Mouse (Mus musculus): ENCODE data around the gene 4930402F06Rik. TPM values are rescaled to one million over a fixed set of nuclear protein-coding genes. Genes with fewer than 3 reads are reported as not detected.

Gene 4930402F06Rik
- polyA plus RNA-seq, 2 experiments = not detected

DNA sequence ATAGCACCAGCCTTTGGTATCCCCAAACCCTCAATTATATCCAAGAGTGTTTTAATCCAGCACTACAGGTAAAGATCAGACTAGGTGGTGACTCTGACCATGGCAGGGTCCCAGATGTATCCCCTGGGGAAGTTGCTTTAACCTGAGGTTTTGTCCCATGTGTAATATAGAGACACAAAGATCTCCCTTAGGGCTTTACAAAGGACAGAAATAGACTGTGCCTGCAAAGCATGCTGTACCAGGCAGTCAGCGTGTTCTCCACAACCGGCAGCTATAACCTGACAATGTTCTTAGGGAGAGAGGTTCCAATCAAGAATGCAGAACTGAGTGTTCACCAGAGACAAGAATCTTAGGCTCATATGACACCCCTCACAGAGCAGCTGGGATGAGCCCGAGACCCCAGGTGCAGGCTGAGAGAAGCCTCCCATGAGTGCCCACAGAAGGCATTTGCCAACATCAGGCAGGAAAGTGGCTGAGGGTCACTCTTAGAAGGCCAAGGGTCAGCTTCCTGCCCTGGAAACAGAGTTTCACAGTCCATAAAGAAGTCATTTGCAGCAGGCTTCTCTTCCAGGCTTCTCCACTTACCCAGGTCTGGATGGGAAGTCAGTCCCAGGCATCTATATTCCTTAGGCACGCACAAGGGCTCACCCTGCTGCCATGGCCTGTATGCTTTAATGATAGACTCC is 31.8 kb upstream of the 4930402F06Rik start:
- no peak overlapping the region for H3K27ac ChIP-seq
- 78% methylated on average over 4 of the region's 4 CpGs for WGBS (ENCODE audit: insufficient replicate concordance)
- H3K4me1 ChIP-seq (replicated peaks; ENCODE audit: control insufficient read depth in 2 of 2, insufficient read depth in 2 of 2, low read length in 1 of 2) = peaks cover 0 to 14% of the 10 kb centered on the region in 2 experiments; a peak in 2 of 4 replicates
- TF ChIP-seq EP300 (IDR thresholded peaks at IDR 0.05; ENCODE audit: low read depth) (no peak), CTCF (IDR thresholded peaks at IDR 0.05; ENCODE audit: low read depth) (no peak)
- H3K36me3 ChIP-seq (replicated peaks; ENCODE audit: control insufficient read depth, insufficient read depth, low read depth) = no peaks in the 10 kb centered on the region
- H3K4me2 ChIP-seq (ENCODE audit: low read depth) = no peak overlapping the region
- no peak overlapping the region for H3K9ac ChIP-seq (replicated peaks)
- ATAC-seq (ENCODE audit: insufficient read depth) = no peak
- DNase-seq (ENCODE audit: low read depth in 3 of 3, low spot score in 3 of 3) = no peak
- no peaks in the 10 kb centered on the region for H3K9me3 ChIP-seq (ENCODE audit: control insufficient read depth, low read length)
- H3K27me3 ChIP-seq (ENCODE audit: control insufficient read depth, insufficient read depth, low read length) = no peaks in the 10 kb centered on the region
- H3K4me3 ChIP-seq (ENCODE audit: insufficient read depth in 1 of 2, low read depth in 2 of 2, low read length in 2 of 2) = no peak overlapping the region

DNA sequence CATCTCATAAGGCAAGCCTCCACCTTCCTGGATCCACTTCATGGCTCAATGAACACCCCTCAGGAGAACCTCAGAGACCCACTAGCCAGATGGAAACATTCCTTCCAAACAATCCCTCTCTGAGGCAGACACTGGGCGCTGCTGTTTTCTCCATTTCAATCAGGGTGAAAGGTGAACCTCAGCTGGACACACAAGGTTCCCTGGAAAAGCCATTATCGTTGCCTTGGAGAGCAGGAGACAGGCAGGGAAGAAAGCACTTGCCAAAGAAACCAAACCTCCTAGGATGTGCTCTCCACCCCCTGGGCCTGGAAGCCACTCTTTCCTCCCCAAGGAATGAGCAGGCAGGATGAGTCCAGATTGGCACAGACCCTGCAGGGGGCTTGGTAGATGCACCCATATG is 30.6 kb upstream of the 4930402F06Rik start:
- H3K36me3 ChIP-seq (replicated peaks; ENCODE audit: control insufficient read depth, insufficient read depth, low read depth) = peaks cover 2% of the 10 kb centered on the region
- ATAC-seq (ENCODE audit: insufficient read depth) (no peak), DNase-seq (ENCODE audit: low read depth in 3 of 3, low spot score in 3 of 3) (no peak)
- no peak overlapping the region for H3K9ac ChIP-seq (replicated peaks)
- peaks cover 0 to 7% of the 10 kb centered on the region in 2 experiments; a peak in 1 of 4 replicates for H3K4me1 ChIP-seq (replicated peaks; ENCODE audit: control insufficient read depth in 2 of 2, insufficient read depth in 2 of 2, low read length in 1 of 2)
- 64% methylated on average over 2 of the region's 2 CpGs for WGBS (ENCODE audit: insufficient replicate concordance)
- no peaks in the 10 kb centered on the region for H3K27me3 ChIP-seq (ENCODE audit: control insufficient read depth, insufficient read depth, low read length)
- H3K27ac ChIP-seq = no peak overlapping the region
- TF ChIP-seq CTCF (IDR thresholded peaks at IDR 0.05; ENCODE audit: low read depth) (no peak), EP300 (IDR thresholded peaks at IDR 0.05; ENCODE audit: low read depth) (no peak)
- H3K9me3 ChIP-seq (ENCODE audit: control insufficient read depth, low read length) = no peaks in the 10 kb centered on the region
- no peak overlapping the region for H3K4me2 ChIP-seq (ENCODE audit: low read depth)
- no peak overlapping the region for H3K4me3 ChIP-seq (ENCODE audit: insufficient read depth in 1 of 2, low read depth in 2 of 2, low read length in 2 of 2)

GRCm38 (mm10) chr2:35423711-35424339 is 26.9 kb upstream of the 4930402F06Rik start:
- H3K9me3 ChIP-seq (ENCODE audit: control insufficient read depth, low read length) = no peaks in the 10 kb centered on the region
- WGBS (ENCODE audit: insufficient replicate concordance) = 79% methylated on average over 1 of the region's 1 CpGs
- peaks cover 29 to 30% of the 10 kb centered on the region in 2 experiments for H3K4me1 ChIP-seq (replicated peaks; ENCODE audit: control insufficient read depth in 2 of 2, insufficient read depth in 2 of 2, low read length in 1 of 2)
- ATAC-seq (ENCODE audit: insufficient read depth) (no peak), DNase-seq (ENCODE audit: low read depth in 3 of 3, low spot score in 3 of 3) (no peak)
- peaks cover 12% of the 10 kb centered on the region for H3K36me3 ChIP-seq (replicated peaks; ENCODE audit: control insufficient read depth, insufficient read depth, low read depth)
- H3K27ac ChIP-seq = no peak overlapping the region
- no peak overlapping the region for H3K4me2 ChIP-seq (ENCODE audit: low read depth)
- no peak overlapping the region for H3K9ac ChIP-seq (replicated peaks)
- no peak overlapping the region for H3K4me3 ChIP-seq (ENCODE audit: insufficient read depth in 1 of 2, low read depth in 2 of 2, low read length in 2 of 2)
- H3K27me3 ChIP-seq (ENCODE audit: control insufficient read depth, insufficient read depth, low read length) = no peaks in the 10 kb centered on the region
- no peak for TF ChIP-seq CTCF (IDR thresholded peaks at IDR 0.05; ENCODE audit: low read depth)
- TF ChIP-seq EP300 (IDR thresholded peaks at IDR 0.05; ENCODE audit: low read depth) = no peak

DNA sequence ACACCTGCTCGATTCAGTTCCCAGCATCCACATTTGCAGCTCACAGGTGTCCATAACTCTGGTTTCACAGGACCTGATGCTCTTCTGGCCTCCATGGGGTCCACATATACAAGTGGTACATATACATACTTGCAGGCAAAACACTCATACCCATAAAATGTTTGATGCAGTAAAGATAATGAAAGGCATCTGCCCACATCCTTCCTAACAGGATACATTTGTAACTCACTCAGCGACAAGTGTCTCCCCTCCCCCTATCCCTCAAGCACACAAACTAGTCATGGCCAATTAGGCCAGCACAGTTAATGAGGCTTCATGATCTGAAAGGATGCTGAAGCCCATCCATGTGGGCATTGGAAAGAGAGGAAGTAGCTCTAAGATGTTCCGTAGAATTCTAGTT is 25.4 kb upstream of the 4930402F06Rik start:
- no peaks in the 10 kb centered on the region for H3K9me3 ChIP-seq (ENCODE audit: control insufficient read depth, low read length)
- H3K9ac ChIP-seq (replicated peaks) = no peak overlapping the region
- no peak overlapping the region for H3K4me3 ChIP-seq (ENCODE audit: insufficient read depth in 1 of 2, low read depth in 2 of 2, low read length in 2 of 2)
- peaks cover 13% of the 10 kb centered on the region for H3K36me3 ChIP-seq (replicated peaks; ENCODE audit: control insufficient read depth, insufficient read depth, low read depth)
- H3K4me2 ChIP-seq (ENCODE audit: low read depth) = no peak overlapping the region
- ATAC-seq (ENCODE audit: insufficient read depth) (no peak), DNase-seq (ENCODE audit: low read depth in 3 of 3, low spot score in 3 of 3) (no peak)
- H3K4me1 ChIP-seq (replicated peaks; ENCODE audit: control insufficient read depth in 2 of 2, insufficient read depth in 2 of 2, low read length in 1 of 2) = peaks cover 38 to 39% of the 10 kb centered on the region in 2 experiments
- TF ChIP-seq EP300 (IDR thresholded peaks at IDR 0.05; ENCODE audit: low read depth) (no peak), CTCF (IDR thresholded peaks at IDR 0.05; ENCODE audit: low read depth) (no peak)
- WGBS (ENCODE audit: insufficient replicate concordance) = 68% methylated on average over 3 of the region's 3 CpGs
- no peaks in the 10 kb centered on the region for H3K27me3 ChIP-seq (ENCODE audit: control insufficient read depth, insufficient read depth, low read length)
- no peak overlapping the region for H3K27ac ChIP-seq

DNA sequence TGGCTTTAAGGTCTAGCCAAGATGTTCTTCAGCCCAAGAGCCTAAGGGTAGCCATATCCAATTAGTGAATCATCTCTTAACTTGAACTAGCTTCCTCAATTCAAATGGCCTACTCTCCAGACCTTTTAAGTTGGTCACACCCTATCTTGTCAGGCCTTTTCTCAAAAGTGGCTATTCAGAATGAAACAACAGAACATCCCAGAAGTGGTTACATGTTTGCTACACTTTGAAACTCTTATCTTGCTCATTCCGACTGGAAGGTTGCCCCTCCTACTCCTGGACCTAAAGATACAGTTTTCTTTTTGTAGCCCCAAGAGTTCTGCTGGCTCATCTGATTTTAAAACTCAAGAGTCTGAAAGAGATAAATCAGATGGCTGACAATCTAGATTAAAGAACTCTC is 23.7 kb upstream of the 4930402F06Rik start:
- peaks cover 43 to 47% of the 10 kb centered on the region in 2 experiments for H3K4me1 ChIP-seq (replicated peaks; ENCODE audit: control insufficient read depth in 2 of 2, insufficient read depth in 2 of 2, low read length in 1 of 2)
- DNase-seq (ENCODE audit: low read depth in 3 of 3, low spot score in 3 of 3) = peak; percentile 63 to 76 (median 68)
- H3K9ac ChIP-seq (replicated peaks) = 0 out of 2 replicates have a peak overlapping the region, but pooled peaks have one; percentile 2
- peak; percentile 60; the same call in 1 of the 2 replicates for ATAC-seq (ENCODE audit: insufficient read depth)
- H3K9me3 ChIP-seq (ENCODE audit: control insufficient read depth, low read length) = no peaks in the 10 kb centered on the region
- H3K4me3 ChIP-seq (ENCODE audit: insufficient read depth in 1 of 2, low read depth in 2 of 2, low read length in 2 of 2) = no peak overlapping the region
- 23% methylated on average over 1 of the region's 1 CpGs for WGBS (ENCODE audit: insufficient replicate concordance)
- H3K27me3 ChIP-seq (ENCODE audit: control insufficient read depth, insufficient read depth, low read length) = no peaks in the 10 kb centered on the region
- no peak for TF ChIP-seq CTCF (IDR thresholded peaks at IDR 0.05; ENCODE audit: low read depth)
- peak; percentile 80 for TF ChIP-seq EP300 (IDR thresholded peaks at IDR 0.05; ENCODE audit: low read depth)
- peak overlapping the region; percentile 24 for H3K4me2 ChIP-seq (ENCODE audit: low read depth)
- peak overlapping the region; percentile 66 for H3K27ac ChIP-seq
- peaks cover 13% of the 10 kb centered on the region for H3K36me3 ChIP-seq (replicated peaks; ENCODE audit: control insufficient read depth, insufficient read depth, low read depth)

All from liver, embryonic 14.5 days (tissue).